In the genomic region with DNA sequence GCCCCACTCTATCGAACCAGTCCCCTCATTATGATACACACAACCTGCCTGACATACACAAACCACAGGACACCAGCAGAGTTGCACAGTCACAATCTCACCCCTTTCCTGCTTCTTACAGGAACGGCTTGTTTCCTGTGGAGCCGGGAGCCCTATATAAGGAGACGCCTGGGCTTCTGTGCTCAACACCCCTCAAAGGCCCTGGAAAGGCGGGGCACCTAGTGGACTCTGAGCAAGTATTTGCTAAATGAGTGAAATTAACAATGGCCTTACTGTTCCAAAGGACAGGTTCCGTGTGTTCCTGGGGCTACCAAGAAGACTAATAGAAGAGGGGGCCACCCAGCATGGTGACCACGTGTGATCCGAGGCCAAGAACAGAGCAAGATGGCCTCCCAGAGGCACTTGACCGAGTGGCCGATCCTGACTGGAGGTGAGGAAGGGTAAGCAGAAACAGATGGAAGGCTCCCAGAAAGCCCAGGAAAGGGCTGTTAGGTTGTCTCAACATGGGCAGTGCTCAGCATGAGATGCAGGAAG, we compare ENCODE assay signal across 11 mouse cellular contexts. TPM values are rescaled to one million over a fixed set of nuclear protein-coding genes. Genes with fewer than 3 reads are reported as not detected.
DNase-seq lines count a peak whose midpoint lies in the region; ATAC-seq and TF ChIP-seq lines count a peak whose summit lies in the region.
"Had no signal": no experiment of that assay in that cellular context is flagged by ENCODE, and none has a peak within 500 bp of the region (broad histone marks: within the 10 kb centered on the region; RNA-seq: fewer than 3 reads in every experiment).

No protein-coding gene starts in this region.

- H3K27ac ChIP-seq in heart, embryonic 11.5 days (ENCODE audit: low read depth, low read length): peak overlapping the region; percentile 88
- peak overlapping the region; percentile 70 for H3K27ac ChIP-seq in lung, embryonic 14.5 days (ENCODE audit: low read depth)
- peak overlapping the region; percentile 3; the same call in 1 of the 2 replicates for H3K27ac ChIP-seq in embryonic facial prominence, embryonic 12.5 days
- H3K27ac ChIP-seq in stomach, embryonic 16.5 days (ENCODE audit: low read length): peak overlapping the region; percentile 60; the same call in 1 of the 2 replicates

- DNase-seq in heart, postnatal 4 days: no peak
- DNase-seq in lung, embryonic 14.5 days: peak; percentile 37
- DNase-seq in lung, postnatal 10 days: no peak
- DNase-seq in left cerebral cortex, adult 18-20 months (ENCODE audit: low spot score in 2 of 2): no peak
- DNase-seq: cerebellum, postnatal 10 days; lung, postnatal 4 days; right cerebral cortex, postnatal 4 days had no signal

- no peak for TF ChIP-seq CTCF in lung, embryonic 14.5 days (IDR thresholded peaks at IDR 0.05; ENCODE audit: low read depth)

- H3K36me3 ChIP-seq in heart, embryonic 11.5 days (ENCODE audit: control insufficient read depth, insufficient read depth, low read length): peaks cover 16% of the 10 kb centered on the region
- H3K36me3 ChIP-seq in lung, embryonic 14.5 days (ENCODE audit: insufficient read depth): peaks cover 78% of the 10 kb centered on the region
- H3K36me3 ChIP-seq in embryonic facial prominence, embryonic 12.5 days: peaks cover 69% of the 10 kb centered on the region
- H3K36me3 ChIP-seq in stomach, embryonic 16.5 days (ENCODE audit: control insufficient read depth, insufficient read depth, low read length): peaks cover 7% of the 10 kb centered on the region; the same call in 1 of the 2 replicates

- WGBS in heart, embryonic 11.5 days (ENCODE audit: insufficient replicate concordance): 81% methylated on average over 10 of the region's 10 CpGs
- WGBS in lung, embryonic 14.5 days: 61% methylated on average over 10 of the region's 10 CpGs
- WGBS in embryonic facial prominence, embryonic 12.5 days: 63% methylated on average over 10 of the region's 10 CpGs
- 72% methylated on average over 10 of the region's 10 CpGs for WGBS in stomach, embryonic 16.5 days

- H3K4me1 ChIP-seq in heart, embryonic 11.5 days (ENCODE audit: control insufficient read depth, insufficient read depth, low read length): peaks cover 49% of the 10 kb centered on the region
- H3K4me1 ChIP-seq in lung, embryonic 14.5 days (ENCODE audit: insufficient read depth): peaks cover 8% of the 10 kb centered on the region
- peaks cover 21% of the 10 kb centered on the region for H3K4me1 ChIP-seq in embryonic facial prominence, embryonic 12.5 days
- H3K4me1 ChIP-seq in stomach, embryonic 16.5 days (ENCODE audit: control insufficient read depth, insufficient read depth, low read length): peaks cover 17% of the 10 kb centered on the region

- no peaks in the 10 kb centered on the region for H3K27me3 ChIP-seq in heart, embryonic 11.5 days (ENCODE audit: control insufficient read depth, insufficient read depth, low read length)
- H3K27me3 ChIP-seq in lung, embryonic 14.5 days (ENCODE audit: insufficient read depth, low read length): no peaks in the 10 kb centered on the region
- no peaks in the 10 kb centered on the region for H3K27me3 ChIP-seq in embryonic facial prominence, embryonic 12.5 days
- H3K27me3 ChIP-seq in stomach, embryonic 16.5 days (ENCODE audit: control insufficient read depth, insufficient read depth, low read length): no peaks in the 10 kb centered on the region

- no peak overlapping the region for H3K9ac ChIP-seq in heart, embryonic 11.5 days (ENCODE audit: low read depth, low read length)
- H3K9ac ChIP-seq in lung, embryonic 14.5 days: no peak overlapping the region; the same call in 1 of the 2 replicates
- H3K9ac ChIP-seq in embryonic facial prominence, embryonic 12.5 days: no peak overlapping the region
- peak overlapping the region; percentile 0; the same call in 1 of the 2 replicates for H3K9ac ChIP-seq in stomach, embryonic 16.5 days (ENCODE audit: low read length)

- ATAC-seq in heart, embryonic 11.5 days (replicated peaks; ENCODE audit: insufficient number of reproducible peaks, low FRiP score, low TSS enrichment): no peak
- no peak for ATAC-seq in lung, embryonic 14.5 days (ENCODE audit: insufficient read depth)
- ATAC-seq in embryonic facial prominence, embryonic 12.5 days (ENCODE audit: insufficient number of reproducible peaks, insufficient read depth, low FRiP score, low TSS enrichment): no peak
- ATAC-seq in stomach, embryonic 16.5 days (ENCODE audit: insufficient read depth, low FRiP score): peak; percentile 63; the same call in 1 of the 2 replicates
- ATAC-seq: inflammation-experienced regulatory T-cells, adult 6 months had no signal

- H3K9me3 ChIP-seq in heart, embryonic 11.5 days (replicated peaks; ENCODE audit: control insufficient read depth, low read length): no peaks in the 10 kb centered on the region
- H3K9me3 ChIP-seq in lung, embryonic 14.5 days (ENCODE audit: low read depth, low read length): no peaks in the 10 kb centered on the region
- H3K9me3 ChIP-seq in embryonic facial prominence, embryonic 12.5 days: no peaks in the 10 kb centered on the region
- H3K9me3 ChIP-seq in stomach, embryonic 16.5 days (replicated peaks; ENCODE audit: control insufficient read depth, low read length): no peaks in the 10 kb centered on the region

- H3K4me2 ChIP-seq in heart, embryonic 11.5 days: no peak overlapping the region
- H3K4me2 ChIP-seq in lung, embryonic 14.5 days: no peak overlapping the region
- H3K4me2 ChIP-seq in embryonic facial prominence, embryonic 12.5 days (replicated peaks): no peak overlapping the region
- H3K4me2 ChIP-seq in stomach, embryonic 16.5 days (ENCODE audit: low read depth, low read length): no peak overlapping the region

- no peak overlapping the region for H3K4me3 ChIP-seq in heart, embryonic 11.5 days (ENCODE audit: low read depth, low read length)
- no peak overlapping the region for H3K4me3 ChIP-seq in lung, embryonic 14.5 days (ENCODE audit: low read depth, low read length)
- H3K4me3 ChIP-seq in embryonic facial prominence, embryonic 12.5 days: no peak overlapping the region
- no peak overlapping the region for H3K4me3 ChIP-seq in stomach, embryonic 16.5 days (replicated peaks; ENCODE audit: low read length)

RNA-seq across cellular contexts. Expression of a gene that starts 5.9 kb away (rescaled TPM):
- 117 and 135 TPM in 2 replicates for polyA plus RNA-seq in heart, embryonic 11.5 days (2014; fragmentation: Nextera tagmentation; extraction: Ambion mirVana)
- total RNA-seq in heart, postnatal 4 days (2021): 10 to 100 TPM; 39.5 to 39.6 TPM
- 158 and 162 TPM in 2 replicates for polyA plus RNA-seq in lung, embryonic 14.5 days (2014; fragmentation: Nextera tagmentation; extraction: Ambion mirVana)
- polyA plus RNA-seq in embryonic facial prominence, embryonic 12.5 days (2016; fragmentation: Nextera tagmentation; extraction: Ambion mirVana): 154 and 162 TPM in 2 replicates
- 129 and 130 TPM in 2 replicates for polyA plus RNA-seq in stomach, embryonic 16.5 days (2015; fragmentation: Nextera tagmentation; extraction: Ambion mirVana)
- 10 to 100 TPM; 17.9 to 19.3 TPM for total RNA-seq in left cerebral cortex, adult 18-20 months (2021)

RNA-seq across cellular contexts. Expression of a gene that starts 10.5 kb away (rescaled TPM):
- 90.6 and 94.9 TPM in 2 replicates for polyA plus RNA-seq in heart, embryonic 11.5 days (2014; fragmentation: Nextera tagmentation; extraction: Ambion mirVana)
- 100 to 1,000 TPM; 158 to 161 TPM for total RNA-seq in heart, postnatal 4 days (2021)
- polyA plus RNA-seq in lung, embryonic 14.5 days (2014; fragmentation: Nextera tagmentation; extraction: Ambion mirVana): 68.9 and 71.1 TPM in 2 replicates
- 54.9 and 56.5 TPM in 2 replicates for polyA plus RNA-seq in embryonic facial prominence, embryonic 12.5 days (2016; fragmentation: Nextera tagmentation; extraction: Ambion mirVana)
- polyA plus RNA-seq in stomach, embryonic 16.5 days (2015; fragmentation: Nextera tagmentation; extraction: Ambion mirVana): 82.2 and 83.0 TPM in 2 replicates
- total RNA-seq in left cerebral cortex, adult 18-20 months (2021): 100 to 1,000 TPM in 1 of 2 experiments, 10 to 100 TPM in 1; 95.0 to 100 TPM

RNA-seq across cellular contexts. Expression of a gene that starts 20.1 kb away (rescaled TPM):
- 24.0 and 28.8 TPM in 2 replicates for polyA plus RNA-seq in heart, embryonic 11.5 days (2014; fragmentation: Nextera tagmentation; extraction: Ambion mirVana)
- 1 to 10 TPM; 5.9 to 8.4 TPM for total RNA-seq in heart, postnatal 4 days (2021)
- 6.7 and 6.9 TPM in 2 replicates for polyA plus RNA-seq in lung, embryonic 14.5 days (2014; fragmentation: Nextera tagmentation; extraction: Ambion mirVana)
- polyA plus RNA-seq in embryonic facial prominence, embryonic 12.5 days (2016; fragmentation: Nextera tagmentation; extraction: Ambion mirVana): 11.9 and 13.5 TPM in 2 replicates
- polyA plus RNA-seq in stomach, embryonic 16.5 days (2015; fragmentation: Nextera tagmentation; extraction: Ambion mirVana): 6.9 and 7.5 TPM in 2 replicates
- 100 to 1,000 TPM; 161 to 173 TPM for total RNA-seq in left cerebral cortex, adult 18-20 months (2021)

RNA-seq across cellular contexts. Expression of a gene that starts 59.4 kb away (rescaled TPM):
- polyA plus RNA-seq in heart, embryonic 11.5 days (2014; fragmentation: Nextera tagmentation; extraction: Ambion mirVana): 0.55 and 1.7 TPM in 2 replicates
- 10 to 100 TPM in 1 of 2 experiments, 1 to 10 TPM in 1; 8.8 to 10.2 TPM for total RNA-seq in heart, postnatal 4 days (2021)
- polyA plus RNA-seq in lung, embryonic 14.5 days (2014; fragmentation: Nextera tagmentation; extraction: Ambion mirVana): 0.14 TPM in 2 replicates
- polyA plus RNA-seq in embryonic facial prominence, embryonic 12.5 days (2016; fragmentation: Nextera tagmentation; extraction: Ambion mirVana): 0.49 and 0.59 TPM in 2 replicates
- polyA plus RNA-seq in stomach, embryonic 16.5 days (2015; fragmentation: Nextera tagmentation; extraction: Ambion mirVana): 1.8 and 2.6 TPM in 2 replicates
- total RNA-seq in left cerebral cortex, adult 18-20 months (2021): 1 to 10 TPM; 1.4 to 2.0 TPM

Comparison
In these comparisons a context has a peak if more than half of its experiments do, and no peak if none do; other contexts are left out.
1. H3K27ac ChIP-seq: peak in every context shown above with its lines; median percentile 88 in heart, embryonic 11.5 days; 70 in lung, embryonic 14.5 days; 60 in stomach, embryonic 16.5 days; 3 in embryonic facial prominence, embryonic 12.5 days.